Mouse (Mus musculus): Measurements from ENCODE around the gene Olfr735.

GRCm38 (mm10) chr14:50301422-50301821 is 47.2 kb downstream of the Olfr735 start, which contains the start of gene Olfr733:
- TF ChIP-seq CTCF (IDR thresholded peaks at IDR 0.05; ENCODE audit: control insufficient read depth, insufficient read depth, insufficient replicate concordance, low read depth, low read length) (no peak), POLR2A (IDR thresholded peaks at IDR 0.05; ENCODE audit: control insufficient read depth, low read depth, low read length) (no peak)
